Mouse (Mus musculus) kidney, embryonic 15.5 days (tissue): Measurements from ENCODE around the gene Cacna1e. TPM values are rescaled to one million over a fixed set of nuclear protein-coding genes. Genes with fewer than 3 reads are reported as not detected.

ENCODE experiments used
- polyA plus RNA-seq: library from polyadenylated mRNA; unstranded; fragments of >200 nt; fragmentation: Nextera tagmentation; extraction: Ambion mirVana; gene quantifications from 2 replicates; pipeline ENCODE4 v1.2.1, GENCODE M21; 2015

Cacna1e gene
- polyA plus RNA-seq, 1 experiment from 2014 or later = 0.14 TPM

Other genes with a start within 250 kb of the Cacna1e start
- gene Ier5, start 215.1 kb upstream of the Cacna1e start, polyA plus RNA-seq = 7.5 and 7.6 TPM in 2 replicates